Mouse (Mus musculus): ENCODE data around the gene Pfdn6.
"Not testable (repeated sequence)": the region's sequence is repeated elsewhere in the genome, so short reads cannot be mapped to it uniquely, and the experiment has no call there.

- not testable (repeated sequence) for TF ChIP-seq CTCF (IDR thresholded peaks at IDR 0.05; ENCODE audit: control insufficient read depth, insufficient read depth, insufficient read length); CEBPB (IDR thresholded peaks at IDR 0.05; ENCODE audit: low read depth); MYOD1 (IDR thresholded peaks at IDR 0.05; ENCODE audit: control insufficient read depth, insufficient read length, low read depth)
Measured at GRCm38 (mm10) chr17:33903911-33904651, 36.1 kb downstream of the Pfdn6 start.

Data from C2C12 (cell line).